8 mouse cellular contexts compared by ENCODE assay signal in the genomic region with DNA sequence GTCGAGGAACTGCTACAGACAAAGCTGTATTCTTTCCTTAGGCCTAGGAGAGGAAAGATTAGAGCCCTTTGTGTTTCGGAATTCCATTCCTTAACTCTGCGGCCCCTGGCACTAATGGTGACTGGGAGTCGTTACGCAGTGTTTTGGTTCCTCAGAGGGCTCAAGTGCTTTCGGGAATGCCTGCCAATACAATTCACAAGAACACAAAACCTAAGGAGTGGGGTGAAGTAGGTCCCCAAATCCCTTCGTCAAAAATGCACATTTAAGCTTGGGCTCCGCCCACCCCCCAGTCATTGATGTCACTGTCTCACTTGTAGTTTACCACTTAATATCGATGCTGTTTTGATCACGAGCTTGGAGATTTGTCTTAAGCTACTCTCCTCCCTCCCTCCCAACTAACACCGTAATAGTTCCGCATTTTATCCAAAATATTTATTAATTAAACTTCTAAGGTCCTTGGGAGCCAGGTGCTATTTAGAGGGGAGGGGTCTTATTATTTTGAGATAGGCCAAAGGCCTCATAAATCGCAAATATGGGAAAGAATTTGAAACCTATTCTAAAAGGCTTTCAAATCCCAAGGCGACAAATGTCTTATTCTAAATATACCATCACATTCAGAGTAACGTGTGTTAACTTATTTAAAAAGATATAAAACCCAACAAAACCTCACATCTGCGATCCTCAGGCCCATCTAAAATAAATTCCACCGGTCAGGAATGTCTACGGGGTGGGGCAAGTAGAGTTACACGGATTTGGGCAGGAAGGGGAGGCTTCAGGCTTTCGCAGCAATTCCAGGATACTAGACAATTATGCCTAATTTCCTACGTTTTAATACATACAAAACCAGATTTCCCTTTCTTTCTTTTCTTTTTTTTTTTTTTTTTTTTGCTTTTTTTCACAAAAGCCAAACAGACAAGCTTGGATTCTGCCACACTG.
DNase-seq lines count a peak whose midpoint lies in the region; ATAC-seq and TF ChIP-seq lines count a peak whose summit lies in the region.

No protein-coding gene starts in this region.

- no peak for ATAC-seq in limb, embryonic 15.5 days (ENCODE audit: insufficient number of reproducible peaks, low FRiP score, low TSS enrichment, low read depth)
- ATAC-seq in midbrain, embryonic 14.5 days (ENCODE audit: low FRiP score, low TSS enrichment), result no peak

- H3K36me3 ChIP-seq in kidney, adult 2 months (ENCODE audit: control insufficient read depth, insufficient read depth, low read length), result no peaks in the 10 kb centered on the region
- H3K36me3 ChIP-seq in limb, embryonic 15.5 days, result no peaks in the 10 kb centered on the region
- no peaks in the 10 kb centered on the region for H3K36me3 ChIP-seq in midbrain, embryonic 14.5 days (ENCODE audit: control insufficient read depth, insufficient read depth, low read length)

- no peaks in the 10 kb centered on the region for H3K27me3 ChIP-seq in kidney, adult 2 months (replicated peaks; ENCODE audit: control insufficient read depth, insufficient read depth, low read length)
- H3K27me3 ChIP-seq in limb, embryonic 15.5 days, result no peaks in the 10 kb centered on the region
- no peaks in the 10 kb centered on the region for H3K27me3 ChIP-seq in midbrain, embryonic 14.5 days (ENCODE audit: control insufficient read depth, insufficient read depth, low read length)

- WGBS in kidney, adult 2 months, result 7% methylated on average over 21 of the region's 21 CpGs
- 1% methylated on average over 21 of the region's 21 CpGs for WGBS in limb, embryonic 15.5 days
- WGBS in midbrain, embryonic 14.5 days, result 2% methylated on average over 21 of the region's 21 CpGs

- no peaks in the 10 kb centered on the region for H3K9me3 ChIP-seq in limb, embryonic 15.5 days
- no peaks in the 10 kb centered on the region for H3K9me3 ChIP-seq in midbrain, embryonic 14.5 days (ENCODE audit: control insufficient read depth, low read length)

- peak overlapping the region; percentile 93 for H3K9ac ChIP-seq in limb, embryonic 15.5 days
- peak overlapping the region; percentile 96 for H3K9ac ChIP-seq in midbrain, embryonic 14.5 days (replicated peaks; ENCODE audit: low read length)

- peaks cover 13% of the 10 kb centered on the region; the same call in 1 of the 2 replicates for H3K4me1 ChIP-seq in kidney, adult 2 months (ENCODE audit: control insufficient read depth, insufficient read depth, low read length)
- peaks cover 31% of the 10 kb centered on the region for H3K4me1 ChIP-seq in limb, embryonic 15.5 days
- H3K4me1 ChIP-seq in midbrain, embryonic 14.5 days (ENCODE audit: control insufficient read depth, insufficient read depth, low read length), result peaks cover 27% of the 10 kb centered on the region

- H3K4me2 ChIP-seq in limb, embryonic 15.5 days, result peak overlapping the region; percentile 55
- peak overlapping the region; percentile 88 for H3K4me2 ChIP-seq in midbrain, embryonic 14.5 days (ENCODE audit: low read length)

- peak; percentile 85 for DNase-seq in 3T3-L1 (ENCODE audit: low read depth, low spot score)
- peak; percentile 91 for DNase-seq in Muller cell, postnatal 12 days (ENCODE audit: inconsistent ontology term)
- peak; percentile 77 for DNase-seq in embryo, embryonic 11 days
- peak; percentile 72 to 74 for DNase-seq in heart, adult 9 months (ENCODE audit: low spot score in 2 of 2)
- DNase-seq in kidney, adult 2 months, result peak; percentile 76
- peak; percentile 82 for DNase-seq in midbrain, embryonic 14.5 days
- peak; percentile 53 for DNase-seq in thymus, postnatal 0 days (ENCODE audit: low spot score)

- TF ChIP-seq CTCF in kidney, adult 2 months (conservative IDR thresholded peaks at IDR 0.05; ENCODE audit: insufficient read depth, insufficient read length, low read depth, low read length), result no peak

- peak overlapping the region; percentile 100 for H3K27ac ChIP-seq in kidney, adult 2 months (ENCODE audit: insufficient read depth, low read depth, low read length)
- H3K27ac ChIP-seq in limb, embryonic 15.5 days, result peak overlapping the region; percentile 100
- H3K27ac ChIP-seq in midbrain, embryonic 14.5 days (replicated peaks; ENCODE audit: low read depth, low read length), result peak overlapping the region; percentile 100

- peak overlapping the region; percentile 63 for H3K4me3 ChIP-seq in kidney, adult 2 months (ENCODE audit: insufficient read depth, low read depth, low read length)
- peak overlapping the region; percentile 60 for H3K4me3 ChIP-seq in limb, embryonic 15.5 days
- peak overlapping the region; percentile 60 for H3K4me3 ChIP-seq in midbrain, embryonic 14.5 days (replicated peaks; ENCODE audit: low read depth, low read length)

- TF ChIP-seq POLR2A in kidney, adult 2 months (IDR thresholded peaks at IDR 0.05; ENCODE audit: low read depth, low read length), result no peak
